Mouse (Mus musculus) spleen, postnatal 4 days (tissue): ENCODE data around the gene Gm20479.
A peak's percentile ranks its signal among the peaks of the same experiment; 100 is the strongest.

Experiments used
- DNase-seq, 2 experiments: peaks; one replicate each; pipeline ENCODE4 v3.0.0; 2022; ENCODE audit warnings: low spot score in 2 of 2

Gm20479 gene

GRCm38 (mm10) chr7:27310996-27311535, 46.2 kb downstream of the Gm20479 start:
- no peak for DNase-seq

DNA sequence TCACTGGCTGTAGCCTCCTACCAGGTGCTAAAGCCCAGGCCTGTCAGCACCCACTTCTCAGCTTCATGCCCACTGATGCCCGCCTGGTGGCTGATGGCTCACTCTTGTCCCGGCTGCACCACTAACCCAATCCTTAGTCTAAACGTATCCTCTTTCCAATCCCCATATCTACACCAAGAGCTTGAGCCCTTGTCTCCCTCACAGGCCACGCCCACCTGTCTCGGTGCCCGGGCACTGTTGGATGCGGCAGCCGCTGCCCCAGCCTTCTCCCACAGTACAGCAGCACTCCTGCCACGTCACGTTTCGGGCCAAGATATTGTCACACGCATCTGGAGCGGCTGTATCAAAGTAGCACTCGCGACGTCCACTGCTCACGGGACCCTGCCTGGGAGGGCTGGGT, 46.9 kb downstream of the Gm20479 start:
- DNase-seq = no peak

GRCm38 (mm10) chr7:27309832-27310231, 47.4 kb downstream of the Gm20479 start:
- DNase-seq = no peak

GRCm38 (mm10) chr7:27308821-27309549, 48.2 kb downstream of the Gm20479 start:
- no peak for DNase-seq

- DNase-seq = no peak
Measured at GRCm38 (mm10) chr7:27307551-27307950, 49.7 kb downstream of the Gm20479 start.

GRCm38 (mm10) chr7:27306161-27307160, 50.8 kb downstream of the Gm20479 start:
- DNase-seq = peak in 1 of 2 experiments; percentile 72

DNA sequence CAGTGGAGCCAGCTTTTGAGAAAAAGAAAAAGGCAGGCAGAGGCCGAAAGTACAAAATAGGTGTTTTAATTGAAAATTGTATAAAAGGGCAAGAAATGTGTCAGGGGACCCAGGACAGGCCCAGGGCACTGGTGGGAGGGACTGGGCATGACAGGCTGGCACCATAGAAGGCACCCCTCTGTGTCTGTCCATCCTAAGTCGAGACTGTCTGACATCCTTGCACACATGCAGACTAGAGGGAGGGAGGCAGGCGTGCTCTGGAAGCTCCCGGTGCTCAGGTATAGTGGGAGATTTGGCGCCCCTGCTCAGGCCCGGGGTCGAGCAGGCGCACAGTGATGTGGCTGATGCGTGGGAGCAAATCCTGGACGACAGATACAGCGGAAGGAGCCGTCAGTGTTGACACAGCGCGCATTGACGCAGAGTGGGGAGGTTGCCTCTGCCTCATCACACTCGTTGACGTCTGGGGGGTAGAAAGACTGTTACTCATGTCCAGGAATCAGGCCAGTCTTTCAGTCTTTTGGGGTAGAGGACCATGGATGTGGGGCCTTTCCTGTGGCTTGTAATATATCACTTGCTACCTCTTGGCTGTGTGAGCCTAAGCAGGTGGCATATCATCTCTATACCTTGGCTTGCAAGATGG, 52.0 kb downstream of the Gm20479 start:
- DNase-seq = no peak
